Mouse (Mus musculus): ENCODE data around the gene Cdh5.

DNA sequence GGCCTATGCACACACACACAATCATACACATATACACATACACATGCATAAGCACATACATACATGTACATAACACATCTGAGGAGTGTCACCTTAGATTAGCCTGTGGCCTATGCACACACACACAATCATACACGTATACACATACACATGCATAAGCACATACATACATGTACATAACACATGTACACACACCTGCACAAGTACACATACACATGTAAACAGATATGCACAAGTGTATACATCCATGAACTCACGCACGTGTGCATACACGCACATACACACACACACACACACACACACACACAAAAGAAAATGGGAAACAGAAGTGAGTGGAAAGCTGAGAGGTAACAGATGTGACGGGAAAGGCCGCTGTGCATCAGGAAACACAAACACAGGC is 26.3 kb upstream of the Cdh5 start:
- TF ChIP-seq POLR2A (IDR thresholded peaks at IDR 0.05; ENCODE audit: insufficient read depth, low read depth, low read length) (no peak), CTCF (IDR thresholded peaks at IDR 0.05; ENCODE audit: insufficient read depth, low read depth, low read length) (no peak)
